Mouse (Mus musculus) neural tube, embryonic 12.5 days (tissue): ENCODE measurements around the gene Pef1. TPM values are rescaled to one million over a fixed set of nuclear protein-coding genes. Genes with fewer than 3 reads are reported as not detected.

Experiments
- ATAC-seq: fragments of 200-750 bp; cut with Nextera tagmentation; 2 replicates; pipeline ENCODE4 v1.8.0; 2017; ENCODE audit warnings: low read depth, mild to moderate bottlenecking, moderate TSS enrichment, moderate library complexity; ENCODE audit not compliant: low FRiP score
- H3K27ac ChIP-seq: fragments of 300-500 bp; sonication (generic); 2 replicates; pipeline ENCODE4 v1.5.1; 2016
- H3K27me3 ChIP-seq: fragments of 300-500 bp; sonication (generic); replicated peaks from 2 replicates; pipeline ENCODE4 v1.6.1; 2016; ENCODE audit warnings: mild to moderate bottlenecking
- H3K36me3 ChIP-seq: fragments of 300-500 bp; sonication (generic); 2 replicates; pipeline ENCODE4 v1.6.1; 2016; ENCODE audit warnings: mild to moderate bottlenecking
- H3K4me1 ChIP-seq: fragments of 300-500 bp; sonication (generic); 2 replicates; pipeline ENCODE4 v1.6.1; 2016
- H3K4me2 ChIP-seq: fragments of 300-500 bp; sonication (generic); replicated peaks from 2 replicates; pipeline ENCODE4 v1.6.1; 2016; ENCODE audit warnings: mild to moderate bottlenecking
- H3K4me3 ChIP-seq: fragments of 300-500 bp; sonication (generic); 2 replicates; pipeline ENCODE4 v1.5.1; 2016
- H3K9ac ChIP-seq: fragments of 300-500 bp; sonication (generic); 2 replicates; pipeline ENCODE4 v1.6.1; 2016; ENCODE audit warnings: mild to moderate bottlenecking
- H3K9me3 ChIP-seq: fragments of 300-500 bp; sonication (generic); 2 replicates; pipeline ENCODE4 v1.6.1; 2016; ENCODE audit warnings: mild to moderate bottlenecking
- WGBS: fragments of 180-500 bp; shearing (Covaris S2); methylation state at CpG from one replicate; pipeline ENCODE4 v1.1.7; 2016; 5-methylcytosine and 5-hydroxymethylcytosine counted together
- polyA plus RNA-seq: library from polyadenylated mRNA; unstranded; fragments of >200 nt; fragmentation: Nextera tagmentation; extraction: Ambion mirVana; gene quantifications from 2 replicates; pipeline ENCODE4 v1.2.1, GENCODE M21; 2016

Pef1 gene
- 64.8 and 66.7 TPM in 2 replicates for polyA plus RNA-seq

DNA sequence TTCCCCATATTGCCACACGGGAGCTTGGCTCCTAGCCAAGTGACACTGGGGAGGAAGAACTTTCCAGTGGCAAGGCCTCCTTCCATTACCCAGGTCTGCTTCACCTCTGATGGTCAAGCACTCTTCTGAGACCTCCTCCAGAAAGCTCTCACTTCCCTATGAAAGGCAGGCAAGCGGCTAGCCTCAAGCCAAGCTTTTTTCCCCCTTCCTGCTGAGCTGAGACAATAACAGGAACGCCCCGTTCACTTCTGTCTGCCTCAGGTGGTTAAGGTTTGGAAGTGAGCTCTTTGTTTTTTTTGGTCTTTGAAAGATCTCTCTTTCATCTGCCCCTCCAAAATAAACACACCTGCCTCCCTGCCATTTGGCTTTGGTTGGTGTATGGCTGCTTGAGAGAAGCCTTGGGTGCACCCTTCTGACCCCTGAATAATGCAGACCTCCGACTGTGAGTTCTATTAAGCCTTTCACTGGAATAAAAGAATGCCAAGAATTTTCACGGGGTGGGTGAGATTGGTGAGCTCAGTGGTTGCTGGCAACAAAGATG, at the start of gene Pef1:
Pef1 (plus strand) TSS at position 448 of the 541 bp plus-strand sequence.
- H3K4me3 ChIP-seq: no peak within 1 kb of the TSS
- H3K4me1 ChIP-seq: peaks cover 9% of the 10 kb centered on the region
- H3K4me2 ChIP-seq: 0 out of 2 replicates have a peak within 1 kb of the TSS, but pooled peaks have one; percentile 14
- no peak within 1 kb of the TSS for H3K9ac ChIP-seq
- H3K27ac ChIP-seq: no peak within 1 kb of the TSS
- 0 out of 2 replicates have a peak, but pooled peaks cover 4% of the 10 kb centered on the region for H3K9me3 ChIP-seq
- H3K36me3 ChIP-seq: no peaks in the 10 kb centered on the region
- no peak for ATAC-seq
- WGBS: 5% methylated on average over 6 of the region's 6 CpGs
- no peaks in the 10 kb centered on the region for H3K27me3 ChIP-seq

- Histone ChIP-seq H3K27me3 (no peaks in the 10 kb centered on the region; the same call in 1 of the 2 replicates), H3K27ac (no peak overlapping the region), H3K9ac (no peak overlapping the region), H3K36me3 (no peaks in the 10 kb centered on the region), H3K4me3 (no peak overlapping the region), H3K4me1 (peaks cover 32% of the 10 kb centered on the region), H3K9me3 (no peaks in the 10 kb centered on the region), H3K4me2 (no peak overlapping the region)
- ATAC-seq: no peak
- 93% methylated on average over 9 of the region's 9 CpGs for WGBS
Observed at GRCm38 (mm10) chr4:130053111-130053510, 49.2 kb upstream of the Pef1 start.

- no peak for ATAC-seq
- Histone ChIP-seq H3K36me3 (no peaks in the 10 kb centered on the region), H3K9ac (no peak overlapping the region), H3K4me1 (peaks cover 26% of the 10 kb centered on the region), H3K9me3 (no peaks in the 10 kb centered on the region), H3K27me3 (no peaks in the 10 kb centered on the region), H3K4me2 (no peak overlapping the region), H3K4me3 (no peak overlapping the region), H3K27ac (no peak overlapping the region)
- WGBS: 36% methylated on average over 1 of the region's 1 CpGs
Observed at GRCm38 (mm10) chr4:130054727-130055126, 47.6 kb upstream of the Pef1 start.

- H3K4me2 ChIP-seq: no peak overlapping the region
- H3K27me3 ChIP-seq: no peaks in the 10 kb centered on the region
- no peak overlapping the region for H3K27ac ChIP-seq
- no peaks in the 10 kb centered on the region for H3K9me3 ChIP-seq
- H3K9ac ChIP-seq: no peak overlapping the region
- WGBS: 83% methylated on average over 14 of the region's 14 CpGs
- ATAC-seq: no peak
- H3K36me3 ChIP-seq: no peaks in the 10 kb centered on the region
- H3K4me1 ChIP-seq: peaks cover 26% of the 10 kb centered on the region
- H3K4me3 ChIP-seq: no peak overlapping the region
Observed at GRCm38 (mm10) chr4:130055160-130056010, 47.0 kb upstream of the Pef1 start.

DNA sequence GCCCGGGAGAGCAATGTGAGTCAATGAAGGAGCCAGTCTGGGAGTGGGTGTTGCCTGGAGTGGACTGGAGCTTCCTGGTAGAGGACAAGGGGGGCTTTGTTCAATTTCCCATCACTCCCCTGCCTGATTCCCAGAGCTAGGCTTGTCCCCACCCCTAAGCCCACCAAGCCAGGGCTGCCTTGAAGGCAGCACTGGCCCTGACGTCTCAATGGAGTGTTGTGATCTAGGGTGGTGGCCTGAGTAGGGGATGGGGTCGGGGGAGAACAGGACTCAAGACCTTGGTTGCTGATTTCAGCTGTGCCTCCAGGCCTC, 46.4 kb upstream of the Pef1 start:
- Histone ChIP-seq H3K4me1 (peaks cover 26% of the 10 kb centered on the region), H3K27ac (no peak overlapping the region), H3K27me3 (no peaks in the 10 kb centered on the region), H3K9me3 (no peaks in the 10 kb centered on the region), H3K9ac (no peak overlapping the region), H3K4me3 (no peak overlapping the region), H3K4me2 (no peak overlapping the region), H3K36me3 (no peaks in the 10 kb centered on the region)
- 0 out of 2 replicates have a peak, but pooled peaks have one; percentile 25 for ATAC-seq
- 44% methylated on average over 3 of the region's 3 CpGs for WGBS

DNA sequence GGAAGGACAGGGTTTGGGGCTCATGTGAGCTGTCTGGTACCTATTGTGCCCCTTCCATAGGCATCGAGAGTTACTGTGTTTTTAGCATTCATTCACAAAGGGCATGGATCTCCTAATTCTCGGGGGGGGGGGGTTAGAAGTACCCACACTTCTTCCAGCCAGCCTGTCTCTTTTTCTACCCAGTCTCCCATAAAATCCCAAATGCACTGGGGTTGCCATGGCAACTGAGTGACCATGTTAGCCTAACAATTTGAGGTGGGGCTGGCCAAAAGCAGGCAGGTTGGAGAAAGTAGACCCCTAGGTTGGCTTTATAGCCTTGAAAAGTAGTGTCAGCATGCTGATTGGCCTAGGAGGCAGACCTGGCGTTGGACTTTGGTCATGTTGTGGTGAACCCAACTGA, 45.9 kb upstream of the Pef1 start:
- 39% methylated on average over 3 of the region's 3 CpGs for WGBS
- H3K4me2 ChIP-seq: no peak overlapping the region
- peaks cover 26% of the 10 kb centered on the region for H3K4me1 ChIP-seq

GRCm38 (mm10) chr4:130060937-130061336, 41.4 kb upstream of the Pef1 start:
- H3K27ac ChIP-seq: no peak overlapping the region
- peaks cover 12% of the 10 kb centered on the region for H3K4me1 ChIP-seq
- no peaks in the 10 kb centered on the region for H3K36me3 ChIP-seq
- H3K4me3 ChIP-seq: no peak overlapping the region
- no peaks in the 10 kb centered on the region for H3K9me3 ChIP-seq
- H3K9ac ChIP-seq: no peak overlapping the region
- no peaks in the 10 kb centered on the region for H3K27me3 ChIP-seq
- no peak overlapping the region for H3K4me2 ChIP-seq
- ATAC-seq: no peak

More for the DNA sequence above, 45.9 kb upstream of the Pef1 start:
- Histone ChIP-seq H3K27ac (no peak overlapping the region), H3K36me3 (no peaks in the 10 kb centered on the region), H3K9ac (no peak overlapping the region), H3K4me3 (no peak overlapping the region), H3K27me3 (no peaks in the 10 kb centered on the region), H3K9me3 (no peaks in the 10 kb centered on the region)
- ATAC-seq: no peak

- Histone ChIP-seq H3K27me3 (no peaks in the 10 kb centered on the region), H3K4me1 (0 out of 2 replicates have a peak, but pooled peaks cover 4% of the 10 kb centered on the region), H3K4me3 (no peak overlapping the region), H3K9ac (no peak overlapping the region), H3K27ac (no peak overlapping the region), H3K4me2 (no peak overlapping the region), H3K36me3 (no peaks in the 10 kb centered on the region), H3K9me3 (no peaks in the 10 kb centered on the region)
- ATAC-seq: no peak
- WGBS: 61% methylated on average over 7 of the region's 7 CpGs
Observed at GRCm38 (mm10) chr4:130063191-130063590, 39.2 kb upstream of the Pef1 start.

DNA sequence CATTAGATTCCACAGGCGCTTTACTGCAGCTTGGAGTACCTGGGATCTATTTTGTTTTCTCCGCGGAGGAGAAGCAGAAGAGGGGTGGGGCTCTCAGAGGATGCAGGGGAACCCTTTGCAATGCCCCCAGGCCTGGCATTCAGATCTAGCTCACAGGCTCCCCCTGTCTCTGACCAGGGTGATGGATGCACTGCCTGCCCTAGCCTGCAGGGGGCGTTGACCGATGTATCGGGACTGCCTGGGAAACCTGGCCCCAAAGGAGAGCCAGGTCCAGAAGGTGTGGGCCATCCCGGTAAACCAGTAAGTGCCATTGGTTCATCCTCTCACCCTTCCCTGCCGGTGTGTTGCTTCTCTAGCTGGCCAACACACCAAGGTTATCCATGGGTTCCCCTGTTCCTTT, 35.5 kb upstream of the Pef1 start:
- Histone ChIP-seq H3K27me3 (no peaks in the 10 kb centered on the region), H3K4me1 (no peaks in the 10 kb centered on the region), H3K36me3 (no peaks in the 10 kb centered on the region), H3K9ac (no peak overlapping the region), H3K9me3 (no peaks in the 10 kb centered on the region), H3K4me3 (no peak overlapping the region), H3K27ac (no peak overlapping the region), H3K4me2 (no peak overlapping the region)
- ATAC-seq: no peak
- 9% methylated on average over 8 of the region's 8 CpGs for WGBS

DNA sequence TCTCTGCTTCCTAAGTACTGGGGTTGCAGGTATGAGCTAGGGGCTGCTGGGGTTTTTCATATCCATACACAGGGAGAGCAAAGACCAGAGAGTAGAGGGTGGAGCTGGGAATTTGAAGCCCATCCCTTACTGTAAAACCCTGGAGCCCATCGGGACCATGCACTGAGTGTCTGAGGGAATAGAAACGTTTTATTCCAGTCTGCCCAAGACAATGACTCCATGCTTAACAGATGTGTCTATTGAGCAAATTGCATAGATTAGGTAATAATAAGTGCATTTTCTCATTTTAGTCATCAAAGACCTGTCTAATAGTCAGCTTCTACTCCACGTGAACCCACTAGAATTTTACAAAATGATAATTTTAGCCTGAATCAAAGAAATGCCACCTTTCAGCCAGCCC, 31.8 kb upstream of the Pef1 start:
- H3K27me3 ChIP-seq: no peaks in the 10 kb centered on the region
- H3K4me2 ChIP-seq: no peak overlapping the region
- no peak overlapping the region for H3K9ac ChIP-seq
- no peaks in the 10 kb centered on the region for H3K9me3 ChIP-seq
- WGBS: 68% methylated on average over 3 of the region's 3 CpGs
- no peak overlapping the region for H3K4me3 ChIP-seq
- ATAC-seq: no peak
- no peaks in the 10 kb centered on the region for H3K36me3 ChIP-seq
- H3K27ac ChIP-seq: no peak overlapping the region
- no peaks in the 10 kb centered on the region for H3K4me1 ChIP-seq

- H3K4me1 ChIP-seq: peaks cover 8% of the 10 kb centered on the region
- H3K36me3 ChIP-seq: no peaks in the 10 kb centered on the region
- 91% methylated on average over 2 of the region's 2 CpGs for WGBS
- no peak overlapping the region for H3K9ac ChIP-seq
- H3K27ac ChIP-seq: no peak overlapping the region
- no peak overlapping the region for H3K4me3 ChIP-seq
- no peak overlapping the region for H3K4me2 ChIP-seq
- H3K27me3 ChIP-seq: no peaks in the 10 kb centered on the region
- no peak for ATAC-seq
- no peaks in the 10 kb centered on the region for H3K9me3 ChIP-seq
Observed at GRCm38 (mm10) chr4:130071758-130072157, 30.6 kb upstream of the Pef1 start.

GRCm38 (mm10) chr4:130073367-130073766, 29.0 kb upstream of the Pef1 start:
- Histone ChIP-seq H3K27me3 (peaks cover 4% of the 10 kb centered on the region; the same call in 1 of the 2 replicates), H3K27ac (no peak overlapping the region), H3K4me3 (no peak overlapping the region), H3K36me3 (no peaks in the 10 kb centered on the region), H3K4me1 (peaks cover 8% of the 10 kb centered on the region), H3K9ac (no peak overlapping the region), H3K4me2 (no peak overlapping the region), H3K9me3 (no peaks in the 10 kb centered on the region)
- ATAC-seq: no peak
- 85% methylated on average over 4 of the region's 4 CpGs for WGBS
